Mouse (Mus musculus) cerebellum, adult 2 months (tissue): Measurements from ENCODE around the gene Diaph3. TPM values are rescaled to one million over a fixed set of nuclear protein-coding genes. Genes with fewer than 3 reads are reported as not detected.

ENCODE experiments used
- DNase-seq, 2 experiments: peaks; one replicate each; pipeline ENCODE4 v3.0.0; 2021
- H3K27ac ChIP-seq: fragments of 200-500 bp; 2 replicates; pipeline ENCODE4 v1.5.1; 2012; ENCODE audit warnings: low read length, control low read depth, inconsistent platforms; ENCODE audit not compliant: insufficient read depth
- H3K27me3 ChIP-seq: fragments of 200-500 bp; 2 replicates; pipeline ENCODE4 v1.6.1; 2012; ENCODE audit warnings: inconsistent platforms, mild to moderate bottlenecking, low read length, moderate library complexity; ENCODE audit not compliant: control insufficient read depth, insufficient read depth
- H3K4me1 ChIP-seq: fragments of 200-500 bp; 2 replicates; pipeline ENCODE4 v1.6.1; 2011; ENCODE audit warnings: low read length; ENCODE audit not compliant: control insufficient read depth, insufficient read depth
- H3K4me3 ChIP-seq: fragments of 200-500 bp; replicated peaks from 2 replicates; pipeline ENCODE3; 2011; ENCODE audit warnings: mild to moderate bottlenecking, low read depth, low read length, control low read depth; ENCODE audit not compliant: insufficient read depth
- CTCF ChIP-seq: fragments of 200-500 bp; IDR thresholded peaks from 2 replicates; pipeline ENCODE4 v1.5.1; 2011; ENCODE audit warnings: low read depth, mild to moderate bottlenecking, control low read depth, low read length, moderate library complexity, borderline replicate concordance; ENCODE audit not compliant: insufficient read depth
- POLR2A ChIP-seq: fragments of 200-500 bp; IDR thresholded peaks from 2 replicates; pipeline ENCODE4 v1.6.1; 2011; ENCODE audit warnings: low read length, control low read depth, borderline replicate concordance; ENCODE audit not compliant: insufficient read depth
- WGBS: fragments of 180-500 bp; shearing (Covaris S2); methylation state at CpG from one replicate; pipeline ENCODE4 v1.1.7; 2018; 5-methylcytosine and 5-hydroxymethylcytosine counted together
- polyA plus RNA-seq: library from polyadenylated mRNA; depleted of rRNA; stranded (reverse); fragments of >200 nt; gene quantifications from 2 replicates; pipeline ENCODE4 v1.2.3, GENCODE M21; 2012

Diaph3 gene
- polyA plus RNA-seq, 1 experiment, result 2.0 TPM

DNA sequence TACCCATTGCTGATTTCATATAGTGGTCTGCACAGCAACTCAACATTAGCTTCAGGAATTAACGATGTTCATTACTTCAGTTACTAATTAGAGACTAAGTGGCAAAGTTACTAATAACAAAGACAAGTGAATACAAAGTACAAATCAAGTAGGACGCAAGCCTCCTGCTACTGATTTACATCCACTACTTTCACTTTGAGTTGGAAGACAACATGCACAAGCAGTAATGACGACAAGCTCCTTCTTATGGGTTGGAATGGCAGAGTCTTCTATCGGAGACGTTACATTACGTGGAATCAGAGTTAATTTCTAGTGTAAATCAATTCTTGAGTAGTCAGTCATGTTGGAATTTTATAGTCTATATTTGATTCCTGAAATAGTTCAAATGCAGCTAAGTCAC lies 306.8 kb downstream of the Diaph3 start:
- Histone ChIP-seq H3K4me1 (no peaks in the 10 kb centered on the region), H3K27ac (no peak overlapping the region), H3K27me3 (no peaks in the 10 kb centered on the region), H3K4me3 (no peak overlapping the region)
- 95% methylated on average over 6 of the region's 6 CpGs for WGBS
- TF ChIP-seq CTCF (no peak), POLR2A (no peak)
- no peak for DNase-seq

DNA sequence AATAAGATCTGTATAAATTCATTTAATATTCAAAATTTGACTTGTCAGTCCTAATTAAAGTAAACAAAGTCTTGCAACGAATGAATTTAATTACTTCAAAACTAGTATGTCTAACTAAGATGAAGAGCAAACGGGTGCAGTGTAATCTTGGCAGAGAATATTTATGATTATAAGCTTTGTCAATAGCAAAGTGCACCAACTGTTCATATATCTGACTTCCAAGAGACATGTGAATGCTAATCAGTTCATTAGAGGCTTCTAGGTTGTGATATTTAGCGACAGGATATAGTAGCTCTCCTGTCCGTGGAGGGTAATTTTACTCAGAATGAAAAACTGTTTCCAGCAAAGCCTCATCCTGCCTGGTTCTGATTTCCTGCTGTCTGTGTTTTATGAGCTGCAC lies 308.0 kb downstream of the Diaph3 start:
- Histone ChIP-seq H3K27me3 (no peaks in the 10 kb centered on the region), H3K4me3 (no peak overlapping the region), H3K27ac (no peak overlapping the region), H3K4me1 (no peaks in the 10 kb centered on the region)
- WGBS, result 34% methylated on average over 4 of the region's 4 CpGs
- TF ChIP-seq CTCF (no peak), POLR2A (no peak)
- no peak for DNase-seq

DNA sequence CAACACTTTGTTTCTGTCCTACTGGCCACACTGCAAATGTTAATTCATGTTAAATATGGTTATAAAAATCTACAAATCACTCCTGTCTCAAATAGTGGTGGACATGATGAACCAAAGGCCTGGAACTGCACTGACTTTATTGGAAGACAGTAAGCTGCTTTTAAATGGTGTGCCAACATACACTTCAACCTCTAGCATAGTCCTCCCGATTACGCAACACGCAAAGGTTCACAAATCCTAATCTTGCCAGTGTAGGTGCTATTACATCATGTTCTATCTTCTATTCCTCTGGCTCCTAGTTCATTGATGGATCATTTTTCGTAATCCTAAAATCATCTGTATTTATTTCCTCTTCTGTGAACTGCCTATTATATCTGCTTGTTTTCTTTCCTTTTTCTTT lies 324.8 kb downstream of the Diaph3 start:
- Histone ChIP-seq H3K27ac (no peak overlapping the region), H3K4me3 (no peak overlapping the region), H3K27me3 (no peaks in the 10 kb centered on the region), H3K4me1 (no peaks in the 10 kb centered on the region)
- no peak for TF ChIP-seq POLR2A
- 98% methylated on average over 4 of the region's 4 CpGs for WGBS
- DNase-seq, result no peak

DNA sequence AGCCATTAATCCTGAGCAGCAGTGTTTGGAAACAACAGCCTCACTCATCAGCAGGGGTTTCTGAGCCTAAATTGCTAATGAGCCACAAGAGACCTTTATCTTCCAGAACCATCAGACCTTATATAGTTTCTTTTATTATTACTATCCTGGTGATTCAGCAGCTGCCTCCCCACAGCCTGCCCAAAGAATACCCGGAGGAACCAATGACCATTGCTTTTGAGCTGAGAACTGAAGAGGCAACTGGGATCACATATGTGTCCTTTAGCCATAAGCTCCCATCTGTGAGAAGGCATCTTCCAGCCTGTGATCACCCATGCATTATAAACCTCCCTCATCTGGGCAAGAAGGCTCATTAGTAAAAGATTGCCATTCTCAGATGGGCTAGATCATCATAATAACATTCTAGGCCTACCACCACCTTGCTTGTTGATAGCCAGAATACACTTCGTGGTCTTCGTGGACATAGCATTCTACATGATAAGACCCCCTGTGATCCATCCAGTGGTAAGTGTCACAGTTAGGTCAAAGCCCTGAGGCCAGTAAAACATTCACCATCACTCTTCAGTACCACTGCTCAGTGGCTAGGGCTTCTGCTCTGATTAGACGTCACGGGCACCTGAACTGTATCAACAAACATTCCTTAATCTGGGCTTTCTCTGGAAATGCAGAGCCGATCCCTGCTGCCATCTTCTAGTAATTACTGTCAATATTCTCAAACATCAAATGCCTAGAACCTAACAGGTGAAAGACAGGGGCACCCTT lies 352.0 kb downstream of the Diaph3 start:
- Histone ChIP-seq H3K4me3 (no peak overlapping the region), H3K4me1 (no peaks in the 10 kb centered on the region), H3K27ac (no peak overlapping the region), H3K27me3 (no peaks in the 10 kb centered on the region)
- no peak for DNase-seq
- WGBS, result 83% methylated on average over 6 of the region's 6 CpGs
- TF ChIP-seq CTCF (no peak), POLR2A (no peak)

DNA sequence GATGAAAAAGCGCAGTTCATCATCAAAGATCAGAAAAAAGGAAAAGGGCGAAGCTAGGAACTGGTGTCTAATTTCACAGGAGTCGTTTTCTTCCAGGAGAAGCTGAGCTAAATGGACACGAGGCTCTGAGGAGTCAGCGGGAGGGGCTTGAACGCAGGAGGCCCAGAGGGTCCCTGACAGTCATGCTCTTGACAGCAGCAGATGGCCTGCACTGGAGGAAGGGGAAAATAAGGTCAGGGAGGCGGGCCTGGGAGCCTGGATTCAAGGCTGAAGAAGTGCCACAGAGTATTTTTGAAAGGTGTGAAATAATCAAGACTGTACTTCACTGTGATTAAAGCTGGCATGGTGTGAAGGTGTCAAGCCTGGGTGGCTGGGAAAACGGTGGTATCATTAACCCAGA lies 354.2 kb downstream of the Diaph3 start:
- Histone ChIP-seq H3K4me1 (no peaks in the 10 kb centered on the region), H3K4me3 (no peak overlapping the region), H3K27ac (no peak overlapping the region), H3K27me3 (no peaks in the 10 kb centered on the region)
- peak; percentile 27 to 44 for DNase-seq
- TF ChIP-seq CTCF (no peak), POLR2A (no peak)
- 15% methylated on average over 8 of the region's 8 CpGs for WGBS

DNA sequence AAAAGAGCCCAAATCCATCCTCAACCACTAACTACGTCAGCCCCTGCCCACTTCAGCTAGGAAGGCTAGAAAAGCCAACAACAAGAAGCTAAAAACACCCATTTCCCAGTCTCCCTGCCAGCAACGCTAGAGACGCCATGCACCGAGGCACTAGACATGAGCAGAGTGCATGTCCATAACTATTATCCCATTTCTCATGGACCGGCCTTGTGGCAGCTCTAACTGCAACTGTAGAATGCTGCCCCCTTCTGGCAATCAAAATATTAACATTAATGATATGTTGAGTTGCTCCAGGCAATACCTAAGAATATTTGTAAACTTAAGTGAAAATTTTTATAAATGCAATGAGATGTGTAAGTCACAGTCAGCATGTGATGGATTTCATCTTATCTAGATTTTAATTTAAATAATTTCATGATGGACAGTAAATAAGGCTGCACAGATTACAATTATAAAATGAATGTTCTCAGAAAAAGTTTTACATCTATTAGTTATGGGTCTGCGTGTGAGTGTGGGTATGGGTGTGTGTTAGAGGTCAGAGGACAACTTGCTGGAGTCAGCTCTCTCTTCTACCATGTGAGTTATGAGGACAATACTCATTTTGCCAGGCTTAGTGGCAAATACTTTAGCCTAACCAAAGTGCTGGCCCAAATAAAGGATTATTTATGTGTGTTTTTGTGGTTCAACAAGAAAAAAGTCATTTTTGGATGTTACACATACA lies 359.3 kb downstream of the Diaph3 start:
- 39% methylated on average over 6 of the region's 6 CpGs for WGBS
- no peaks in the 10 kb centered on the region for H3K4me1 ChIP-seq
- peak; percentile 13 to 51 for DNase-seq
- H3K4me3 ChIP-seq, result no peak overlapping the region
- H3K27ac ChIP-seq, result no peak overlapping the region
- H3K27me3 ChIP-seq, result no peaks in the 10 kb centered on the region
- TF ChIP-seq CTCF (peak; percentile 55; the same call in 1 of the 2 replicates), POLR2A (no peak)

DNA sequence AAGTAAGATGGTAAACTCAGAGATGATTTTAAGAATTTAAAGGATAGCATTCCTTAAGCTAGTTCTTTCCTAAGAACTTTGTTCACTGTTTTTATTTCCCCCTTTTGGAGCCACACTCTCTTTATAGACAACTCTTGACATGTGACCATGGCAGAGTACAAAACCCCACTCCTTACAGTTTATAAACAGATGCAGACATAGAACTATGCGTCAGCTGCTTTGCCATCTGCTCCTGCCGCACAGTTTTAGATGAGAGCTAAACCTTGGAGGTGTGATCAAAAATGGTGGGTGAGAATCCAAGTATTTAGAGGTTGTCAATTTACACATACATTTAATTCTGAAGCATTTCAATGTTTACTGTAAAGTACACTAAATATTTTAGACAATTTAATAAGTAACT lies 367.7 kb downstream of the Diaph3 start:
- no peaks in the 10 kb centered on the region for H3K4me1 ChIP-seq
- TF ChIP-seq POLR2A (no peak), CTCF (no peak)
- no peaks in the 10 kb centered on the region for H3K27me3 ChIP-seq
- H3K4me3 ChIP-seq, result no peak overlapping the region
- no peak for DNase-seq
- 64% methylated on average over 2 of the region's 2 CpGs for WGBS
- H3K27ac ChIP-seq, result no peak overlapping the region

DNA sequence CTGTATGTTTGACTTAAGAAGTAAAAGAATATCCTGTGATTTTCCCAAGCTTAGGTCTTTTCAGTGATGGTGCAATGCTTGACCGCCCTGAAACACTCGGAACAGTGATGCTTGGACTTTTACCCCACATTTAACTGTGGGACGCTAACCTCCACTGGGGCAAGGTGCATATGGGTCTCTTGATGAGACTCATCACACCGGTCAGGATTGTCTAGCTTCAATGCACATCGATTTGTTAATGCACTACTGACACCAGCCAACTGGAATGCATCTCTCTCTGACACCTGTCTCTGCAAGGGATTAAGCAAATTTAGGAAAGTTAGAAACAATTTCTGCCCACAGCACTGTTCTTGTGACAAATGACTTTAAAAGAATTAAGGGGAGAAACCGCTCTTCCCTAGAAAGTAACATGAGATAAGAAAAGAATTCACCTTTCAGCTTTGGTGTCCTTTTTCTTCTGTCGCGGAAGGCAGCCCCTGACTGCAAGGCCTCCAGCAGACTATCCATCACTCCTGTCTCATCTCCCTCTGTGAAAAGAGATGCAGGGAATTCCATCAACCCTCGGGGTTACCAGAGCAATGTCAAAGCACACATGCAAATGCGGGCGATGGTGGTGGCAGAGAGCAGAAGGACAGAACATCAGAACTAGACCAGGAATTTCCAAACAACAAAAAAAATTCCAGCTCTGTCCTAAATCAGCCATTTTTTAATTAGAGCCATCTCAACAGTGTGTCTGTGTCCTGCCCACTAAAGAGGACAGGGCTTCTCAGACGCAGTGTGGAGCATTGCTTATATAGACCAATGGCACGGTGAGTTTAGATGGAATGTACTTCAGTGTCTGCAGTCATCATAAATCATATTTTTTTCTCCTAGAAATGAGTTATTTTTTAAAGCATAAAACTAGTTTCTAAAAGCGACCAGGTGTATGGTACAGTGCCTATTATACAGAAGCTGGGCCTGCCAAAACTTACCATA lies 368.6 kb downstream of the Diaph3 start:
- TF ChIP-seq POLR2A, result no peak
- no peak for TF ChIP-seq CTCF
- Histone ChIP-seq H3K27me3 (no peaks in the 10 kb centered on the region), H3K27ac (no peak overlapping the region), H3K4me3 (no peak overlapping the region), H3K4me1 (no peaks in the 10 kb centered on the region)
- WGBS, result 63% methylated on average over 14 of the region's 14 CpGs
- no peak for DNase-seq
